Comparison of ENCODE assay signal across 13 mouse cellular contexts in genomic region chr10:117586859-117587258, GRCm38 (mm10). TPM values are rescaled to one million over a fixed set of nuclear protein-coding genes. Genes with fewer than 3 reads are reported as not detected.
A peak's percentile ranks its signal among the peaks of the same experiment; 100 is the strongest.
DNase-seq lines count a peak whose midpoint lies in the region; ATAC-seq and TF ChIP-seq lines count a peak whose summit lies in the region.
"Had no signal": no experiment of that assay in that cellular context is flagged by ENCODE, and none has a peak within 500 bp of the region (broad histone marks: within the 10 kb centered on the region; RNA-seq: fewer than 3 reads in every experiment).

No protein-coding gene starts in this region.

- H3K9me3 ChIP-seq in forebrain, postnatal 0 days (ENCODE audit: low read length) = no peaks in the 10 kb centered on the region
- H3K9me3 ChIP-seq in forebrain, embryonic 10.5 days = no peaks in the 10 kb centered on the region
- H3K9me3 ChIP-seq: lung, embryonic 15.5 days had no signal

- H3K4me3 ChIP-seq in forebrain, postnatal 0 days (ENCODE audit: low read depth, low read length) = no peak overlapping the region
- H3K4me3 ChIP-seq in forebrain, embryonic 10.5 days = no peak overlapping the region
- H3K4me3 ChIP-seq: erythroblast, embryonic 14.5 days; heart, adult 2 months; lung, embryonic 15.5 days had no signal

- H3K4me1 ChIP-seq in forebrain, postnatal 0 days (ENCODE audit: insufficient read depth) = no peaks in the 10 kb centered on the region
- H3K4me1 ChIP-seq in forebrain, embryonic 10.5 days = peaks cover 7% of the 10 kb centered on the region; the same call in 1 of the 2 replicates

- no peaks in the 10 kb centered on the region for H3K27me3 ChIP-seq in forebrain, postnatal 0 days (ENCODE audit: insufficient read depth, low read length)
- H3K27me3 ChIP-seq in forebrain, embryonic 10.5 days (ENCODE audit: poor library complexity, severe bottlenecking) = no peaks in the 10 kb centered on the region
- H3K27me3 ChIP-seq: lung, embryonic 15.5 days had no signal

- H3K27ac ChIP-seq in forebrain, postnatal 0 days (ENCODE audit: low read depth, low read length) = no peak overlapping the region
- H3K27ac ChIP-seq in forebrain, embryonic 10.5 days = no peak overlapping the region
- H3K27ac ChIP-seq: heart, adult 2 months; lung, embryonic 15.5 days had no signal

- no peak overlapping the region for H3K4me2 ChIP-seq in forebrain, postnatal 0 days (ENCODE audit: low read depth)
- H3K4me2 ChIP-seq: lung, embryonic 15.5 days had no signal

- peak; percentile 47 for ATAC-seq in forebrain, postnatal 0 days
- ATAC-seq: midbrain, embryonic 16.5 days had no signal

- peak; percentile 10 for DNase-seq in forebrain, postnatal 0 days
- no peak for DNase-seq in forebrain, embryonic 10.5 days (ENCODE audit: extremely low spot score, low spot score)
- DNase-seq in right cerebral cortex, postnatal 10 days (ENCODE audit: low spot score in 2 of 2) = peak; percentile 55 to 61
- no peak for DNase-seq in right cerebral cortex, postnatal 36 days (ENCODE audit: low spot score in 2 of 2)
- DNase-seq in kidney, postnatal 4 days = peak; percentile 59 to 73
- no peak for DNase-seq in liver
- DNase-seq in urinary bladder, adult 18-20 months (ENCODE audit: low spot score in 2 of 2) = no peak
- DNase-seq in layer of hippocampus, adult 9-11 months = no peak
- DNase-seq: heart, adult 2 months; spleen, adult 18-20 months had no signal

- H3K9ac ChIP-seq in forebrain, postnatal 0 days = no peak overlapping the region
- H3K9ac ChIP-seq: lung, embryonic 15.5 days had no signal

- no peak for TF ChIP-seq CTCF in forebrain, postnatal 0 days (IDR thresholded peaks at IDR 0.05; ENCODE audit: low read depth)

- H3K36me3 ChIP-seq in forebrain, postnatal 0 days (ENCODE audit: insufficient read depth) = no peaks in the 10 kb centered on the region
- H3K36me3 ChIP-seq in forebrain, embryonic 10.5 days (replicated peaks) = no peaks in the 10 kb centered on the region
- H3K36me3 ChIP-seq: lung, embryonic 15.5 days had no signal

- 37% methylated on average over 11 of the region's 11 CpGs for WGBS in forebrain, postnatal 0 days
- WGBS in forebrain, embryonic 10.5 days = 78% methylated on average over 11 of the region's 11 CpGs

RNA-seq across cellular contexts. Expression of gene Cpm, which starts 42.4 kb away (rescaled TPM):
- 3.0 and 3.4 TPM in 2 replicates for total RNA-seq in forebrain, postnatal 0 days (2014; rRNA removed)
- polyA plus RNA-seq in forebrain, postnatal 0 days (2015; fragmentation: Nextera tagmentation; extraction: Ambion mirVana) = 4.4 and 7.5 TPM in 2 replicates
- 4.8 and 5.9 TPM in 2 replicates for polyA plus RNA-seq in forebrain, embryonic 10.5 days (2016; fragmentation: Nextera tagmentation; extraction: Ambion mirVana)
- polyA plus RNA-seq: erythroblast, embryonic 14.5 days had no signal

Comparison
In these comparisons a context has a peak if more than half of its experiments do, and no peak if none do; other contexts are left out.
1. DNase-seq: peak in forebrain, postnatal 0 days (single experiment), right cerebral cortex, postnatal 10 days (2 of 2) and kidney, postnatal 4 days (2 of 2); none in forebrain, embryonic 10.5 days (single experiment), right cerebral cortex, postnatal 36 days (0 of 2), liver (single experiment), urinary bladder, adult 18-20 months (0 of 2) and layer of hippocampus, adult 9-11 months (single experiment).